Mouse (Mus musculus) left cerebral cortex, adult 2 months (tissue): Measurements from ENCODE around the gene Ankrd13c. TPM values are rescaled to one million over a fixed set of nuclear protein-coding genes. Genes with fewer than 3 reads are reported as not detected.

ENCODE experiments used
- DNase-seq, 2 experiments: peaks; one replicate each; pipeline ENCODE4 v3.0.0; 2021 to 2022; ENCODE audit warnings: low spot score in 2 of 2, mixed read lengths in 1 of 2; ENCODE audit errors: extremely low spot score in 1 of 2
- H3K27ac ChIP-seq: fragments of 200-600 bp; 2 replicates; pipeline ENCODE4 v1.8.1; 2022
- H3K4me3 ChIP-seq: fragments of 200-600 bp; 2 replicates; pipeline ENCODE4 v1.8.1; 2022
- CTCF ChIP-seq: fragments of 200-600 bp; IDR thresholded peaks from 2 replicates; pipeline ENCODE4 v1.8.1; 2022; ENCODE audit warnings: antibody characterized with exemption, mild to moderate bottlenecking, moderate library complexity
- intact Hi-C: fragments of 180-260 bp; cut with DNase I; formaldehyde crosslinking; loops from one replicate; pipeline ENCODE4 v1.15.1; 2025
- long read RNA-seq, 2 experiments: library from polyadenylated mRNA; stranded (forward); transcript quantifications; one replicate each; pipeline ENCODE4 v2.0.0; 2021; ENCODE audit warnings: borderline mapping rate in 2 of 2
- total RNA-seq, 2 experiments: library from RNA; stranded (reverse); gene quantifications; 2 replicates each; pipeline ENCODE4 v1.2.3; 2021

The Ankrd13c gene
- total RNA-seq, result 100 to 1,000 TPM; 102 to 103 TPM
- long read RNA-seq, experiment 1, transcript Ankrd13c-201 (13 exons, 3,903 nt), result major isoform, 142 of 158 reads
- long read RNA-seq, experiment 1, partial matches to known transcripts, result 3 of 158 reads
- long read RNA-seq, experiment 1, other reads (novel, unspliced or antisense), result 13 of 158 reads
- long read RNA-seq, experiment 2, transcript Ankrd13c-201 (13 exons, 3,903 nt), result major isoform, 118 of 135 reads
- long read RNA-seq, experiment 2, partial matches to known transcripts, result 2 of 135 reads
- long read RNA-seq, experiment 2, other reads (novel, unspliced or antisense), result 12 of 135 reads

DNA sequence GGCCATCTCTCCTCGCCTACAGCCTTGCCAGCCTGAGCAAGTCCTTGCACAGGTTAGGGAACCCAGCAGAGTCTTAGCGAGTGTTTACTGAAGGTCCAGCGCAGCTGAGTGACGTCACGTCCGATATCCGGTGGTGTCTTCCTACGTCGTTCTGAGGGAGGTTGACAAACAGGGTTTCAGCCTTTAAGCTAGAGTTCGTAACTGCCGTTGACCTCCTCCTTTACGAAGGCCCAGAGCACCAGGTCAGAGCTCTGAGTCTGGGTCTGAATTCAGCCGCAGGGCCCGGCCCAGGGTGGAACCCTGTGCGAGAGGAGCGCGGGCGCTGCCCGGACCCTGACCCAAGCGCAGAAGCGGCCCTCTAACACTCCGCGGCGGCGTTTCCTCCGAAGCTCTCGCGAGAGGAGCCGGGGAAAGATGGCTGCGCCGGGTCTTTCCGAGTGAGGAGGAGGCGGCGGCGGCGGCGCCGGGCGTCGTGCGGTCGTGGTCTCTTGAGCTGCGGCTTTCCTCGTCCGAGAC, at the start of gene Ankrd13c:
TSS of gene Ankrd13c (plus strand) at position 397 of the 516 bp plus-strand sequence.
- DNase-seq, result peak; percentile 88 to 89
- H3K4me3 ChIP-seq, result peak within 1 kb of the TSS; percentile 83
- peak within 1 kb of the TSS; percentile 98 for H3K27ac ChIP-seq
- intact Hi-C loops, result loop anchor here (2.0 to 5.0 kb wide), 3 partner anchors 70 to 380 kb away; partner anchors contain the start of genes Lrrc40, Ptger3 and Srsf11
- no peak for TF ChIP-seq CTCF

DNA sequence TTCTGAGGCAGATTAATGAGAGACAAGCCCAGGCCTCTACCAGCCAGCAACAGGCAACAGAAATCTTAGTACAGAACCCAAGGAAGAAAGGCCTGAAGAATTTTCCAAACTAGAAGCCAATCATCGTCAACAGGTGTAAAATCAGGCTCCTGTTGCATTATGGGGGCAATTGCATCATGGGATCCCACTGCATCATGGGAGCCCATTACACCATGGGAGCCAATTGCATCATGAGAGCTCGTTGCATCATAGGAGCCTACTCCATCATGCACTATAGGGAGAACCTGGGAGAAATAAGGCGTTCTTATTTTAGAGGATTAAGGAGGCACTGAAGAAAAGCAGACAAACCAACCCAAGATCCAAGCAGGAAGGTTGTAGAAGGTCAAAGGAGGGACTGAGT, 49.4 kb upstream of the Ankrd13c start:
- intact Hi-C loops, result no loop called here
- TF ChIP-seq CTCF, result no peak

GRCm38 (mm10) chr3:157899986-157900385, 47.1 kb upstream of the Ankrd13c start:
- no peak for DNase-seq
- H3K27ac ChIP-seq, result no peak overlapping the region
- TF ChIP-seq CTCF, result no peak
- intact Hi-C loops, result loop anchor here (2.0 kb wide), 1 partner anchor 15 kb away; no protein-coding TSS in a partner anchor
- H3K4me3 ChIP-seq, result no peak overlapping the region

More for the DNA sequence above, 49.4 kb upstream of the Ankrd13c start:
- Histone ChIP-seq H3K4me3 (no peak overlapping the region), H3K27ac (no peak overlapping the region)
- DNase-seq, result no peak

DNA sequence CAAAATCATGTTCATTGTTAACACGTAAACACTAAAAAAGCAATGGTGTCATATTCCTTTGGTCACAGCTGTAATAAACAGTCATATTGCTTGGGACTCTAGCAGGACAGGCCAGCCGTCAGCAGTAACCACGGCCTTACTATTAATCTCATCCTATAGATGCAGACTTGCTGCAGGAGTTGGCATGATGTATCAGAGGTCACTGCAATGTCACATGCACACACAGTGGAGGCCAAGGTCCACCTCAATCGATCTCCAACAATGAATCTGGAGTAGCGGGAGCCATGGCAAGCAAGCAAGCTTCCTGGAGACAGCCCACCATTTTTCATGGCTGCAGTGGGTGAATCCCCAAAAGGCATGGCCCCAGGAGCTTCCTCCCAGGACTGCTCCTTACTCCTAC, 45.3 kb upstream of the Ankrd13c start:
- Histone ChIP-seq H3K4me3 (no peak overlapping the region), H3K27ac (no peak overlapping the region)
- DNase-seq, result no peak
- intact Hi-C loops, result loop anchor here (2.0 kb wide), 1 partner anchor 17 kb away; no protein-coding TSS in a partner anchor
- TF ChIP-seq CTCF, result no peak

DNA sequence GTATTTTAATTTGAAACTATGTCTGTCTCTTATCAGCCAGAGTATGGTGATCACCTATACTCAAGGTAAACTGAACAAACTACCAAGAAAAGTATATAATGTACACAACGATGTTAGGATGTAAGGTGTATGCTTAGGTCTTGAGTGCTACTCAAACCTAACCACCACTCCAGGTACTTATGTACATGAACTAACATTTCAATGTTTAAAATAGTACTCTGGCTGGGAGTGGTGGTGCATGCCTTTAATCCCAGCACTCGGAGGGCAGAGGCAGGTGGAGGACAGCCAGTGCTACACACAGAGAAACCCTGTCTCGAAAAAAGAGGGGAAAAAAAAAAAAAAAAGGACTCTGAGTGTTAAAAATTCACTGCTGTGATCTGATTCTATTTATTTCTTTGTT, 38.9 kb upstream of the Ankrd13c start:
- no peak for DNase-seq
- no peak for TF ChIP-seq CTCF
- no peak overlapping the region for H3K27ac ChIP-seq
- H3K4me3 ChIP-seq, result no peak overlapping the region
- intact Hi-C loops, result no loop called here

DNA sequence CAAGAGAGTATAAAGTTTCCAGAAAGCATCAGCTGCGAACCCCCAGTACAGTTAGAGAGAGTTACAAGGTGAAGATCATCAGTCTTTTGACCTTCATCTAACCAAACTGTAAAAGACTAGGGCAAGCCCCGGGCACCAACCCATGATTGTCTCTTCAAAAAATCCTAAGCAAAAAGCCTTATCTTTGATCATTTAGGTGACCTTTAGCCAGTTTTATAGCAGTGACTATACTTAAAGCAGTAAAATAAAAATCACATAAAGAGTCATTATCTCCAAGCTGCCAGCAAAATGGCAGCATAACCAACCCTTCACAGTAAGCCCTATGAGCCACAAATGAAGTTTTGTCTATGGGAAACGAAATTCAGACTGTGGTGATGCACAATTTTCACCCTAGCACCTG, 36.8 kb upstream of the Ankrd13c start:
- Histone ChIP-seq H3K27ac (no peak overlapping the region), H3K4me3 (no peak overlapping the region)
- intact Hi-C loops, result no loop called here
- no peak for DNase-seq
- TF ChIP-seq CTCF, result no peak

DNA sequence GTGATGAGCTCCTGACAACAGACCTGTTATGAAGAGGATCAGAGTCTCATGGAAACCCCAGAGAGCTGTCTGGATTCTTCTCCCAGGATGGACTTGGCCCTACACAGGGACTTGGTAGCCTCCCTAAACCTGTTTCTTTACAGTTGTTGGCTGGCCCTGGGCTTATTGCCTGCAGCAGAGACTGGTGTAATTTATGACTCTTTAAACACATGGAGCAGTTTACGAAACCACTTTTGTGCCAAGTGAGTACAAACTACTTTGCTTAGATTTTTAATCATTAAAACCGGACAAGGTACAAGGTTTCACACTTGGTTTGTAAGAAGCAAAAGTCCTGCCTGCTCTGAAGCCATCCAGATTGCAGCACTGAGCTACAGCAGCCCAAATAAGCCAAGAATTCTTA, 34.9 kb upstream of the Ankrd13c start:
- intact Hi-C loops, result no loop called here
- TF ChIP-seq CTCF, result no peak
- no peak for DNase-seq
- no peak overlapping the region for H3K27ac ChIP-seq
- H3K4me3 ChIP-seq, result no peak overlapping the region

GRCm38 (mm10) chr3:157916336-157916735, 30.7 kb upstream of the Ankrd13c start:
- intact Hi-C loops, result no loop called here
- Histone ChIP-seq H3K4me3 (no peak overlapping the region), H3K27ac (no peak overlapping the region)
- TF ChIP-seq CTCF, result no peak
- no peak for DNase-seq

DNA sequence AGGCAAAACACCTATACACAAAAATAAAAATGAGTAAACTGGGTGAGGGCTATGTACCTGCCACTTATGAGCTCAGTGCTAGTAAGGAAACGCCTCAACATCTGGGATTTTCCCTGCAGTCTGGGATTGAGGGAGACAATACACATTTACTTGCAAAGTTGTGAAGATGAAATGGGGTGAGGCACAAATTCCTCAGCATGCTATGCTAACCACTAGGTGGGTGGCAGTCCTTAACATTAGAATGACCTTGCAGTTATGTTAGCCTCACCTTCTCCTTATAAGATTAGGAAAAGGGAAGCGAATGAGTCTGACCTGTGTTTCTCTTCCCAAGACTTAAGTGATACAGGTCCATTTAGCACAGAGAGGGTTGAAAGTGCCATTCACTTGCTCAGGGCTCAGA, 25.7 kb upstream of the Ankrd13c start:
- TF ChIP-seq CTCF, result no peak
- Histone ChIP-seq H3K27ac (no peak overlapping the region), H3K4me3 (no peak overlapping the region)
- intact Hi-C loops, result no loop called here
- no peak for DNase-seq

GRCm38 (mm10) chr3:157923268-157923835, 23.7 kb upstream of the Ankrd13c start:
- no peak for TF ChIP-seq CTCF
- intact Hi-C loops, result no loop called here
- no peak for DNase-seq
- Histone ChIP-seq H3K27ac (no peak overlapping the region), H3K4me3 (no peak overlapping the region)

GRCm38 (mm10) chr3:157924692-157925328, 22.2 kb upstream of the Ankrd13c start, which contains the start of gene Cth:
Cth (minus strand) TSS chr3:157925077.
- peak within 1 kb of the TSS; percentile 65 for H3K4me3 ChIP-seq
- intact Hi-C loops, result loop anchor here (5.0 kb wide), 1 partner anchor 48 kb away; no protein-coding TSS in a partner anchor
- peak; percentile 80 to 87 for DNase-seq
- TF ChIP-seq CTCF, result no peak
- peak within 1 kb of the TSS; percentile 58; the same call in 1 of the 2 replicates for H3K27ac ChIP-seq
